Mouse (Mus musculus) neutrophil, adult 5-6 weeks (primary cell): ENCODE data around the gene Ucn2. TPM values are rescaled to one million over a fixed set of nuclear protein-coding genes. Genes with fewer than 3 reads are reported as not detected.

ENCODE experiments used
- ATAC-seq: fragments of 151-379, 151-347 bp; 2 replicates; pipeline ENCODE4 v1.8.0; 2017; ENCODE audit warnings: mild to moderate bottlenecking, moderate TSS enrichment; ENCODE audit not compliant: insufficient number of reproducible peaks, poor library complexity, low FRiP score, severe bottlenecking; ENCODE audit errors: extremely low read depth
- total RNA-seq: library from RNA; stranded (forward); fragments of 200-1000 nt; gene quantifications from 2 replicates; pipeline ENCODE4 v1.2.3, GENCODE M21; 2017

Gene Ucn2
- 0.49 TPM in 1 of 2 replicates, not detected in the other for total RNA-seq

DNA sequence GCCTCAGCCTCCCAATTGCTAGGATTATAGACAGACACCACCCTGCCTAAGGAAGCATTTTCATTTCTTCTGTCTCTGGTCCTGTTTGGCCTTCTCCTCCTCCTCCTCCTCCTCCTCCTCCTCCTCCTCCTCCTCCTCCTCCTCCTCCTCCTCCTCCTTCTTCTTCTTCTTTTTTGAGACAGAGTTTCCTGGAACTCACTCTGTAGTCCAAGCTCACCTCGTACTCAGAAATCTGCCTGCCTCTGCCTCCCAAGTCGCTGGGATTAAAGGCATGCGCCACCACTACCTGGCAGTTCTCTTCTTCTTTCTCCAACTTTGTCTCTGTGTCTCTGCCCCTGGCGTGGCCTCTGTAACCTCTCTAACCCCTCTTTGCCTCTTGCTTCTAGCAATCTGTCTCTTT, at the start of gene Ucn2:
Gene Ucn2, plus strand, starts transcription at position 301 of the 400 bp plus-strand sequence.
- ATAC-seq: no peak

- peak; percentile 96 for ATAC-seq
Measured at GRCm38 (mm10) chr9:108936418-108937364, 49.1 kb upstream of the Ucn2 start, which contains the start of gene Uqcrc1. Gene Uqcrc1 (plus strand): TSS chr9:108936633.

- no peak for ATAC-seq
Measured at GRCm38 (mm10) chr9:108945111-108945510, 40.7 kb upstream of the Ucn2 start.

DNA sequence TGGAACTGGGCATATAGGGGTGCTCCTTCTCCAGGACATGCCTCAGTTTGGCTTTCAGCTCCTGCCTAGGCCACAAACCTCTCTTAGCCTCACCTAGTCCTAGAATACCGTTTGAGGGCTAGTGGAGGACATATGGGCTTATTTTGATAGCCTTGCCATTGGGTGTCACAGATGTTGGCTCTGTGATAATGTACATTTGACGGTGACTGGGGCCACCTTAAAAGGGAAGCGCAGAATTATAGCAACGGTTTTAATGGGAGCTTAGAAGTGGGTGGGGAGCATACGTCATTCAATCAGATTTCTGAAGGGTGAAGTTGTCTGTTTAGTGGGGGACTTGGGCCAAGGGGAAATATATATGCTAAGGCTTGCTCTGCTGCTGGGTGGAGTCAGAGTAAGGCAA, 40.2 kb upstream of the Ucn2 start:
- no peak for ATAC-seq

- ATAC-seq: no peak
Measured at GRCm38 (mm10) chr9:108949231-108949966, 36.4 kb upstream of the Ucn2 start.

DNA sequence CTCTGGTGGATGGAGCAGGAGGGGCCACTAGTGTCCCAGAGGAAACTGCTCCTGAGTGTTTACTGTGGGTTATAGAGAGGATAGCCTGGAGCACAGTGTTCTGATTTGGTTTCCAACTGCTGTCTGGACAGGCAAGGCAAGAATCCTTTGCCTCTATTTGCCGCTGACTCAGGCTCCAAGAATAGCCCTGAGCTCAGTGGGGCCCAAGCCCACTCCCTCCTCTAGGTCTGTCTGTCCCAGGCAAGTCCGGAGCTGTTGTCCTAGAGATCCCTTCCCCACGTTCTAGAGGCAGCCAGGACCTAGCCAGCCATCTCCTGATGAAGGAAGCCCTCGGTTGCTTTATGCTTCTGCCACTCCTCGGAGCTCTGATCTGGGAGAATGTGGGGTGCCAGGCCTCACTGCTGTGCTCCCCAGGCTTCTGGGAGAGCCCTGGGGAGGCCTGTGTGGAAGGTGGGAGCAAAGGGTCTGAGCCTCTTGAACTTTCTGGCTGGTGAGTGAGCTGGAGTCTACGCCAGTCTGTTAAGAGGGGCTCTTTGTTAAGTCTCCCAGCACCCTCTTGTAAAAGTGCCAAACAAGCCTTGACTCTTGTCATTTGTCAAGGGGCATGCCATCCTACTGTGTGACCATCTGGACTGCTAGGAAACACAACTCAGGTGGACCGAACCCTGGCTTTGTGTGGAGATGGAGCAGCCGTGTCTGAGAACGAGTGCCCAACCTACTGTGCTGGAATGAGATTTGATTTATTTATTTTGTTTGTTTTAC, 35.7 kb upstream of the Ucn2 start:
- ATAC-seq: no peak

DNA sequence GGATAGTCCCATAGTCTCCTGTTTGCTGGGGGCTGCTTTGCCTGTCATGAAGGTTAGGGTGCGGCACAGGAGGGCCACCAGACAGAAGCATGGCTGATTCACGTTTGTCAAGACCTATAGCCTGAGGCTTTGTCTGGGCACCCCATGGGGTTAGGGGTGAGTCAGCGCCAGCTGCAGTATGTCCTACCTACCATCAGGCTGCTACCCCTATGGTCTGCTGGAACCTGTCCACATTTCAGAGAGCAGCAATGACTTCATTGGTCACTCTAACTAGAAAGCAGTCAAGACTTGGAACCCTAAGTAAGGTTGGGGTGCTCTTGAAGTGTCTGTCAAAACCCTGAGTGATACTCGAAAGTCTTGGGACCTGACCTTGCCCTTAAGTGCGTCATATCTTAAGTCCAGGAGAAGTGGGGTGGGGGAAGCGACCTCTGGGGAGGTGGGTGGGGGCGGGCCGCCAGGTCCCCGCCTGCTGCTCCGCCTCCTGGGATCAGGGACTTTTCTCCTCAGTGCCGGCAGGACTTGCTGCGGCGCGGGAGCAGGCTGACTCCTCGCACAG, 32.7 kb upstream of the Ucn2 start, which contains the start of gene Col7a1:
Gene Col7a1, plus strand, starts transcription at position 506 of the 556 bp plus-strand sequence.
- no peak for ATAC-seq

DNA sequence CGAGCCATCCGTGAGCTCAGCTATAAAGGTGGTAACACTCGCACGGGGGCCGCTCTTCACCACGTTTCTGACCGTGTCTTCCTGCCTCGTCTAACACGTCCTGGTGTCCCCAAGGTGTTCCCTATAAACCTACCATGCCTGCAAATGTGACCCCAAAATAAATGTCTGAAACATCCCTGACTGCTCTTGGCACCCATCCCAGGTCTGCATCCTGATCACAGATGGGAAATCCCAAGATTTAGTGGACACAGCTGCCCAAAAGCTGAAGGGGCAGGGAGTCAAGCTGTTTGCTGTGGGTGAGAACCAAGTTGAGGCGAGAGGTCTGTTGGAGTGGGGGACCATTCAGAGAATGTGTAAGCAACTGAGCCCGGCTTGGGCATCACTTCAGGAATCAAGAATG, 30.6 kb upstream of the Ucn2 start:
- no peak for ATAC-seq

DNA sequence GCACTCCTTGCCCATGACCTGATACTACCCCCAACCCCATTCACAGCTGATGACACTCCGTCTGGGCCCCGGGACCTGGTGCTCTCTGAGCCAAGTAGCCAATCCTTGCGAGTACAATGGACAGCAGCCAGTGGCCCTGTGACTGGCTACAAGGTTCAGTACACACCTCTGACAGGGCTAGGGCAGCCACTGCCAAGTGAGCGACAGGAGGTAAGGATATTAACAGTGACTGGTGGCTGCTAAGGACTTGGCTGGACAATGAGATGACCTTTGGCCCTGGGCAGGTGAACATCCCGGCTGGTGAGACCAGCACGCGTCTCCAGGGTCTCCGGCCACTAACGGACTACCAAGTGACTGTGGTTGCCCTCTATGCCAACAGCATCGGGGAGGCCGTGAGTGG, 30.0 kb upstream of the Ucn2 start:
- ATAC-seq: no peak

DNA sequence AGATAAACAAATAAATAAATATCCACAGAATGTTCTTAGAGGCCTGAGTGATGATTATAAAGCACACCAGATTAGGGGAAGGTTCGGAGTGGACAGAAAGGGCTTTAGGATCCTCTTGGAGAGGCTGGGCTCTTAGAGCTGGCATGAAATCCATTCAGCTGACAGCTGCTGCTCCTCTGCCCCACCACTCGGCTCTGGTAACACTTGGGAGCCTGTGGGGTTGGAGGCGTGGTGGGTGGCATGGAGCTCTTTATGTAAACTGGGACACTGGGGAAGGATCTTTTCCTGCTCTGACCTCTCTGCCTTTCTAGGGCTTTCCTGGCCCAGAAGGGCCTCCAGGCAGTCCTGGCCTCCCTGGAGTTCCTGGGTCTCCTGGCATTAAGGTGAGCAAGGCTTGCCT, 22.2 kb upstream of the Ucn2 start:
- ATAC-seq: no peak

GRCm38 (mm10) chr9:108964338-108964737, 21.5 kb upstream of the Ucn2 start:
- ATAC-seq: no peak

GRCm38 (mm10) chr9:108970623-108971022, 15.2 kb upstream of the Ucn2 start:
- ATAC-seq: no peak

DNA sequence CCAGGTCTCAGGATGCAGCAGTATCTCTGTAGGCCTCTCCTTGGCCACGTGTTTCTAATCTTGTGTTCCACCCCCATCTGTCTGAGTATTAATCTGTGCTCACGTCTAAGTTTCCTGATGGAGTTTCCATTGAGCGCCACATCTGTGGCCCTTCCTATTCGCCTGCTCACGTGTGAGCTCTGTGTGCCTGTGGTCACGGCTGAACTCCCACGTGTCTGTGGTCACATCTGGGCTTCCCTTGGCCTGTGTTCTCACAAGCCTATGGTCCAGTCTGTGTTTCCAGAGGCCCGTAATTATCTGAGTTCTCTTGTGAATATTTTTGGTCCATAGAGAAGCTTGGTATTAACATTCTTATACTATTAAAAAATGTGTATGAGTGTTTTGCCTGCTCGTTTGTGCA, 9.3 kb upstream of the Ucn2 start:
- ATAC-seq: no peak

DNA sequence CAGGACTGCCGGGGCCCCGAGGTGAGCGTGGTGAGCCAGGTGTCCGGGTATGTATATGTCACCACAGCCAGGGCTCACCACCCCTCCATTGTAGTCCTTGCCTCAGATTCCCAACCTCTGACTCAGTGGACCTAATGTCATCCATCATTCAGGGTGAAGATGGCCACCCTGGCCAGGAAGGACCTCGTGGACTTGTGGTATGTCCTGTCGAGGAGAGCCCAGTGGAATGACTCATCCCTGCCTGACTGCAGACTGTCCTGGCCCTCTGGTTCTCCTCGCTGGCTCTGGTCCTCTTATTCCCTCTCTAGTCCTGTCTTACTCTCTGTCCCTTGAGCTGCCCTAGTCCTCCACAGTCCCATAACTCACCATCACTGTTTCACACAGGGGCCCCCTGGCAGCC, 7.8 kb upstream of the Ucn2 start:
- ATAC-seq: no peak

DNA sequence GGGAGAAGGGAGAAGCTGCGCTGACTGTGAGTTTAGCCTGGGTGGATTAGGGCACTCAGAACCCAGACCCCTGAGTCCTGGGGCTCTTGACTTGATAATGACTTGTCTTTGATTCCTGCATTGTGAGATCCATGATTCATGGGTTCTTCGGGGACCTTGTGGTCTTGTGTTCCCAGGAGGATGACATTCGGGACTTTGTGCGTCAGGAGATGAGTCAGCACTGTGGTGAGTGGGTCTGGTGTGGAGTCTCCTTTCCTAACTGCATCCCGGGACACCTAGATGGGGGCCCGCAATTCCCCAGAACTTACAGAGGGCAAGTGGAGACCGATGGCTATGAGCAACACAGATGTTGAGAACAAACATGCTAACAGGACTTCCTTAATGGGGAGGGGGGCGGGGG, 3.3 kb upstream of the Ucn2 start:
- ATAC-seq: no peak

DNA sequence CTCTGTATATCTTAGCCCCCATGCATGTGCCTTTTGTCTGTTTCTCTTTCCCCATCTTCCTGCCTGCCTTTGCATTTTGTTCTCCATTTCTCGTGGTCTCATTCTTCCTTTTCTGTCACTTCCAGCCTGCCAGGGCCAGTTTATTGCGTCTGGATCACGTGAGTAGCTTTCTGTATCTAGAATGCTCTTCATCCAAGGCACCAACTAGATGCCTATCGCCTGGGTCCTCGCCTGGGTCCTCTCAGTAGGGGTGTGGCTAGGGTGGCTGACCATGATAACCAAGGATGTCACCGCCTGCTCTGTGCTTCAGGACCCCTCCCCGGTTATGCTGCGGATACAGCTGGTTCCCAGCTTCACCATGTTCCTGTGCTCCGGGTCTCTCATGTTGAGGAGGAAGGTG, 2.6 kb upstream of the Ucn2 start:
- no peak for ATAC-seq

GRCm38 (mm10) chr9:108987704-108988350, 2.0 kb downstream of the Ucn2 start:
- ATAC-seq: no peak

DNA sequence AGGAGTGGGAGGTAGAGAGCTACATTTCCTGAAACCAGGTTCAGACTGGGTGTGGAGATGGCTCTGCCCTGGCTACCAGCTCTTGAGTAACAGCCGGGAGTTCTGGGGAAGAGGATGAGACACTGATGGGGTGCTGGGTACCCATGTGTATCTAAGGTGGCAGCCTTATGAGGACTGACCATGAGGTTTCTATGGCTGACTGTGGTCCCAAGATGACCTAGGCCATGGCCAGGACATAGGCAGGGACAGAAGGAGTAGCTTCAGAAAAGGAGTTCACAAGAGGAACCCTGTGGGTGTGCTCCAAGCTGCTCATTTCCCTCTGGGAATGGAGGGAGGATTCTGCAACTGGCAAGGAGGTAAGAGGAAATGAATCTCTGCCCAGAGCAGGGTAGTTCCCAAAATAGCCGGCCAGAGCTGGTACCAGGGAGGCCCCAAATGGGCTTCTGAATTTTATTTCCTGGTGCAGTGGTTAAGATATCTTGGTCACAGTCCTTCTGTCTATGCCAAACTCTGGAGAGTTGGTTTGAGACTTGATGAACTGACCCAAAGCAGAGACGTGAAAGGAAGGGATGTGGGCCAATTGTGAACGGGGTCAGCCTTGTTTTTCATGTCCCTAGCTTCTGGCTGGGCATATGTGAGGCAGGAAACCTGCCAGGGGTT, 4.1 kb downstream of the Ucn2 start:
- ATAC-seq: no peak
